Mouse (Mus musculus) testis, postnatal 14 days (tissue): ENCODE measurements around the gene Elp5.
"Not testable (repeated sequence)": the region's sequence is repeated elsewhere in the genome, so short reads cannot be mapped to it uniquely, and the experiment has no call there.

Source experiments
- DNase-seq: peaks from one replicate; pipeline ENCODE4 v3.0.0; 2021; ENCODE audit warnings: low spot score

The Elp5 gene

GRCm38 (mm10) chr11:69982225-69982624, at the start of gene Elp5:
TSS of gene Elp5 (minus strand) at chr11:69982517.
- DNase-seq = no peak

- no peak for DNase-seq
Measured at GRCm38 (mm10) chr11:70031321-70031670, 49.0 kb upstream of the Elp5 start.

- no peak for DNase-seq
Measured at GRCm38 (mm10) chr11:70030651-70031320, 48.5 kb upstream of the Elp5 start.

- DNase-seq = no peak
Measured at GRCm38 (mm10) chr11:70029829-70030550, 47.7 kb upstream of the Elp5 start.

GRCm38 (mm10) chr11:70029130-70029801, 46.9 kb upstream of the Elp5 start:
- DNase-seq = peak; percentile 85

- DNase-seq = no peak
Measured at GRCm38 (mm10) chr11:70028401-70029129, 46.2 kb upstream of the Elp5 start.

GRCm38 (mm10) chr11:70027397-70027796, 45.1 kb upstream of the Elp5 start:
- peak; percentile 54 for DNase-seq

- peak; percentile 72 for DNase-seq
Measured at GRCm38 (mm10) chr11:70026689-70027088, 44.4 kb upstream of the Elp5 start.

- DNase-seq = no peak
Measured at GRCm38 (mm10) chr11:70024151-70024514, 41.8 kb upstream of the Elp5 start.

- no peak for DNase-seq
Measured at GRCm38 (mm10) chr11:70023481-70024150, 41.3 kb upstream of the Elp5 start.

GRCm38 (mm10) chr11:70021264-70022132, 39.2 kb upstream of the Elp5 start:
- peak; percentile 98 for DNase-seq

GRCm38 (mm10) chr11:70020731-70021263, 38.5 kb upstream of the Elp5 start:
- peak; percentile 87 for DNase-seq

GRCm38 (mm10) chr11:70020022-70020631, 37.8 kb upstream of the Elp5 start:
- no peak for DNase-seq

GRCm38 (mm10) chr11:70019495-70020021, 37.2 kb upstream of the Elp5 start:
- no peak for DNase-seq

GRCm38 (mm10) chr11:70018131-70018990, 36.0 kb upstream of the Elp5 start:
- DNase-seq = no peak

- no peak for DNase-seq
Measured at GRCm38 (mm10) chr11:70017199-70017767, 35.0 kb upstream of the Elp5 start.

GRCm38 (mm10) chr11:70016669-70017068, 34.4 kb upstream of the Elp5 start, which contains the start of gene Dlg4:
TSS of gene Dlg4 (plus strand) at chr11:70016942.
- no peak for DNase-seq

- not testable (repeated sequence) for DNase-seq
Measured at GRCm38 (mm10) chr11:70016177-70016576, 33.9 kb upstream of the Elp5 start.

- DNase-seq = no peak
Measured at GRCm38 (mm10) chr11:70015677-70016076, 33.4 kb upstream of the Elp5 start.
